Mouse (Mus musculus) midbrain, embryonic 12.5 days (tissue): Measurements from ENCODE around the gene Srp54c. TPM values are rescaled to one million over a fixed set of nuclear protein-coding genes. Genes with fewer than 3 reads are reported as not detected.
"Not testable (repeated sequence)": the region's sequence is repeated elsewhere in the genome, so short reads cannot be mapped to it uniquely, and the experiment has no call there.

Experiments
- ATAC-seq: fragments of 200-750 bp; cut with Nextera tagmentation; 2 replicates; pipeline ENCODE4 v1.8.0; 2017; ENCODE audit warnings: low read depth, moderate TSS enrichment, moderate library complexity; ENCODE audit not compliant: low FRiP score
- H3K27ac ChIP-seq: fragments of 300-500 bp; sonication (generic); replicated peaks from 2 replicates; pipeline ENCODE4 v1.5.1; 2016; ENCODE audit warnings: mild to moderate bottlenecking
- H3K27me3 ChIP-seq: fragments of 300-500 bp; sonication (generic); 2 replicates; pipeline ENCODE4 v1.6.1; 2016; ENCODE audit warnings: mild to moderate bottlenecking
- H3K36me3 ChIP-seq: fragments of 300-500 bp; sonication (generic); 2 replicates; pipeline ENCODE4 v1.6.1; 2016
- H3K4me1 ChIP-seq: fragments of 300-500 bp; sonication (generic); 2 replicates; pipeline ENCODE4 v1.6.1; 2016
- H3K4me2 ChIP-seq: fragments of 300-500 bp; sonication (generic); replicated peaks from 2 replicates; pipeline ENCODE4 v1.6.1; 2016; ENCODE audit warnings: mild to moderate bottlenecking, moderate library complexity
- H3K4me3 ChIP-seq: fragments of 300-500 bp; sonication (generic); 2 replicates; pipeline ENCODE4 v1.5.1; 2016; ENCODE audit warnings: mild to moderate bottlenecking
- H3K9ac ChIP-seq: fragments of 300-500 bp; sonication (generic); replicated peaks from 2 replicates; pipeline ENCODE4 v1.6.1; 2016; ENCODE audit warnings: mild to moderate bottlenecking, moderate library complexity
- H3K9me3 ChIP-seq: fragments of 300-500 bp; sonication (generic); 2 replicates; pipeline ENCODE4 v1.6.1; 2016; ENCODE audit warnings: mild to moderate bottlenecking
- WGBS: fragments of 180-500 bp; shearing (Covaris S2); methylation state at CpG from one replicate; pipeline ENCODE4 v1.1.7; 2016; 5-methylcytosine and 5-hydroxymethylcytosine counted together
- polyA plus RNA-seq: library from polyadenylated mRNA; unstranded; fragments of >200 nt; fragmentation: Nextera tagmentation; extraction: Ambion mirVana; gene quantifications from 2 replicates; pipeline ENCODE4 v1.2.1, GENCODE M21; 2016

The Srp54c gene
- polyA plus RNA-seq, result 69.2 and 77.7 TPM in 2 replicates

DNA sequence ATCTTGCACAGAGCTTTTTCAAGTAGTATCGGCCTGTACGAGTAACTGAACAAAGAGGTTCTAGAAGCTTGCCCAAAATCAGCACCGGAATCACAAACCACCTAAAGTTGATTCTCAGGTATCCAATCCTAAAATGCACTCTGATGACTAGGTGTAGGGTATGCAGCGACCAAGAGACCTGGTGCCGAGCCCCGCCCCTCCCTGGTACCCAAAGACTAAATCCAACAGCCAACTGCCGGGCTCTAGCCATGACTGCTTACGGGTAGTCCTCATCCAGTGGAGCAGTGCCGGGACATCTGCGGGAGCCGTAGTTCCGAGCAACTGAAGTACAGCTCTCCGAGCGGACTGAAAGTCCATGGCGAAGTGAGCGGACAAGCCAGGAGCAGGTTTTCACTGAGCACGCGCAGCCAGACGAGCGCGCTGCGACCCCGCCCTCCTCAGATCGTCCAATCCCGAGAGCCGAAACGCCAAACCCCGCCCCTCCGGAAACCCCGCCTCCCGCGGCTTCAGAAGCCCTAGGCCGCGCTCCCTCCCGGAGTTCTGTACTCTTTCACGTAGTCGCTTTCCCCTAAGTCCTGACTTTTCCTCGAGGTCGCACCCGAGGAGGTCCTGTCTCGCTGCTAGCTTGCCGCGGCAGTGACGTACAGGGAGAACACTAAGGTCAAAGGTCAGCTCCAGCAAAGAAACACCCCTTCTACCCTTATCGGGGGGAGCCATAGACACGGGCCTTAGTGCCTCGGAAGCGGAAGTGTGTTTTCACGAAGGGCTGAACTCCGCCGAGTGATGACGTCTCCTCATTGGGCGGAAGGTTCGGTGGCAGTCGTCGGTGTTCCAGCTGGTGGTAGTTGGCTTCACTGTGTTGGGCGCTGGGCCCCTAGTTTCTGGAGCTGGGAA lies at the start of gene Srp54c:
TSS of gene Srp54c (plus strand) at position 543 of the 894 bp plus-strand sequence.
- ATAC-seq, result peak; percentile 98
- not testable (repeated sequence) for H3K36me3 ChIP-seq, H3K9me3 ChIP-seq, H3K27ac ChIP-seq, H3K27me3 ChIP-seq, H3K4me1 ChIP-seq
- Histone ChIP-seq H3K4me3 (peak within 1 kb of the TSS; percentile 43), H3K4me2 (peak within 1 kb of the TSS; percentile 35; the same call in 1 of the 2 replicates), H3K9ac (0 out of 2 replicates have a peak within 1 kb of the TSS, but pooled peaks have one; percentile 39)
- no CpG with 5 or more reads among the region's 57 CpGs for WGBS

DNA sequence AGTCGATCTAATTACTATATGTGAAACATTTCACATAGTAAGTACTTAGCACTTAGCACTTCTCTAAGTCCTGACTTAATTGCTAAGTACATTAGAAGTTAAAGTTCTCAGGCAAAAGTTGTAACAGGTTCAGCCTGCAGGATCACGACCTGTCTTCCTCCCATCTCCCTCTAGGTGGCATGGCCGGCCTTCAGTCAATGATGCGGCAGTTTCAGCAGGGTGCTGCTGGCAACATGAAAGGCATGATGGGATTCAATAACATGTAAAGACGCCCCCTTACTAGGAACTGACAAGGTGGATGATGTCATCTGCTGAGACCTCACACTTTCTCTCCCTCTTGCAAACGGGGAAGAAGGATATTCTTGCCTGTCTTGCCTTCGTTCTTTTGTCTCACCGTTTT lies 42.3 kb upstream of the Srp54c start:
- H3K9ac ChIP-seq, ATAC-seq, H3K27ac ChIP-seq, H3K4me3 ChIP-seq, H3K27me3 ChIP-seq, H3K4me1 ChIP-seq, H3K4me2 ChIP-seq, H3K36me3 ChIP-seq, H3K9me3 ChIP-seq: not testable (repeated sequence)
- no CpG with 5 or more reads among the region's 8 CpGs for WGBS

DNA sequence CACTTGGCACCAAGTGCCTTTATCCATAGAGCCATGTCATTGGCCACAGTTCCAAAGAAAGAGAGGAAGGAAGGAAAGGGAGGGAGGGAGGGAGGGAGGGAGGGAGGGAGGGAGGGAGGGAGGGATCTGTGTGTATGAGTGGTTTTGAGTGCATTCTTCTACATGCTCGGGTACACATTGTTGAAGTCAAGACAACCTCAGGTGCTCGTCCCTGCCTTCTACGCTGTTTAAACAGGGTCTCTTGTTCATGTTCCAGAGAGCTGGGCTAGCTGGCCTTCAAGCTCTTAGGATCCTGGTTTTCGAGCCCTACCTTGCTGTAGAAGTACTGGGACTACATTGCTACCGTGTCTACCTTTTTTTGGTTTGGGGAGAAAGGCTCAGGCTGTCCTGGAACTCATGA lies 40.8 kb upstream of the Srp54c start:
- H3K4me3 ChIP-seq, H3K27me3 ChIP-seq, H3K4me1 ChIP-seq, H3K4me2 ChIP-seq, H3K9ac ChIP-seq, H3K27ac ChIP-seq, ATAC-seq, H3K36me3 ChIP-seq, H3K9me3 ChIP-seq: not testable (repeated sequence)
- no CpG with 5 or more reads among the region's 5 CpGs for WGBS

DNA sequence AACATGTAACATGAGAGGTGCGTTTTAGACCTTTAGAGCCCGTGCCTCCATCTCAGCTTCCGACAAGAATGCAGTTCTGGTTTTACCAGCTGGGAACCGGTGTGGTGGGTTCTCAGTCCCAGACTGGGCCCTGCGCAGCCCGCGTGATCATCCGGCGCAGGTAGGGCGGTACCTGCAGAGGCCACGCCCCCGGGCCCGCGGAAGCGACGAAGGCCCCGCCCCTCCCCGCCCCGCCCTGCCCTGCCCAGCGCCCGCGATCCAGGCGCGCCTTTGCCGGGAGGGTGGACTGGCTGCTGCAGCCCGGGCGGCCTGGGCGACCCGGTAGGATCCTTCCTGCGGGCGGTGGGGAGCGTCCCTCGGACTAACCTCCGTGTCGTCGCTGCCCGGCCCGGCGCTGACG lies 30.7 kb upstream of the Srp54c start, which contains the start of gene 1700047I17Rik2:
TSS of gene 1700047I17Rik2 (plus strand) at position 287 of the 400 bp plus-strand sequence.
- peak; percentile 96 for ATAC-seq
- not testable (repeated sequence) for H3K27me3 ChIP-seq, H3K9me3 ChIP-seq, H3K9ac ChIP-seq, H3K4me3 ChIP-seq, H3K4me2 ChIP-seq, H3K36me3 ChIP-seq, H3K4me1 ChIP-seq, H3K27ac ChIP-seq
- no CpG with 5 or more reads among the region's 40 CpGs for WGBS

DNA sequence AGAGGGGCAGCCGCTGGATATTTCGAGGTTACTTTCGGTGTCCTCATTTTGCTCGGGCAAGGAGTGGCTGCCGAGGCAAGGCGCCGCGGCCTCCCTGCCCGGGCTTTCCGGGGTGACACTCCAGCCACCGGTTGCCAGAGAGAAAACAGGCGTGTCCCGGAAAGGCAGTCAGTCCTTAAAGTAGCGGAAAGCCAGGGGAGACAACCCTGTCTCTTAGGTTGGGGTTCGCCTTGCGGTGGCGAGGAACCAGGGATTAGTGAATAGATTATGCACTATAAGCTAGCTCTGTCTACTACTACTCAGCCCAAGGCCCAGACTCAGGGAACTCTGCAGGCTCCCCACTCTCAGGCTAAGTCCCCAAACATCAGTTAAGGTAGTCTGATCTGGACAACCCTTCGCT lies 30.2 kb upstream of the Srp54c start:
- H3K9ac ChIP-seq, H3K27me3 ChIP-seq, H3K9me3 ChIP-seq, H3K27ac ChIP-seq, H3K4me2 ChIP-seq, H3K36me3 ChIP-seq, H3K4me3 ChIP-seq, H3K4me1 ChIP-seq: not testable (repeated sequence)
- WGBS, result no CpG with 5 or more reads among the region's 18 CpGs
- peak; percentile 70 for ATAC-seq

DNA sequence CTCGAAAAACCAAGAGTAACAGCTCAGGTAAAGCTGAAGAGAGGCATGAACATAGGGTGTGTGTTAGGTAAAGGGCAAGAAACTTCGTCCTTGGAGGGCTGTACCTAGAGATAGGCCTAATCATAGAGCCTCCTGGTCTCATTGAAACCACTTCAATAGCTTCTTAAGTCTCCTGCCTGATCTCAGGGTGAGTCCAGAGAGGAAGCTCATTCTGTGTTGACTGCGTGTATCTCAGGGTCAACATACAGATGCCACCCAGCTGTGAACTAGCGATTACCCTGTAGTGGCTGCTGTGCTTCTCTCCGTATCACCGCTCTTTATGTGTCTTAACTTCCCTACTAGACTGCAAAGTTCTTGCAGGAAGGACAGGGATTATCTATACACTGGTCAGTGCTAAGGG lies 17.0 kb upstream of the Srp54c start:
- WGBS, result no CpG with 5 or more reads among the region's 6 CpGs
- ATAC-seq, H3K4me3 ChIP-seq, H3K9ac ChIP-seq, H3K36me3 ChIP-seq, H3K9me3 ChIP-seq, H3K27me3 ChIP-seq, H3K4me2 ChIP-seq, H3K4me1 ChIP-seq, H3K27ac ChIP-seq: not testable (repeated sequence)

DNA sequence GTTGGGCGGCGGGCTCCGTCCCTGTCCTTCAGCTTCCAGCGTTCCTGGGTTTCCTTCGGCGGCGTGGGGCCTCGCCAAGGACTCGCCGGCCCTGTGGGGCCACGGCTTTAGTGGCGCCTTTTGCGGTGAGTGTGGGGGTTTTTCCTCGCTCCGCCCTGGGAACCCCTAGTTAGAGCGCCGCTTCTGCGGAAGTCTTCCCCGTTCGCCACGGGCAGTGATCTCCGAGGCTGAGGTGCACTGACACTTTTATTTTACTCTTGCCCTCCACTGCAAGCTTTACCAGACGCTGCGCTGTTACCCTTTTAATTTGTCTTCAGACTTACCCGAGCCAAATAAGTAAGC lies 523 bp downstream of the Srp54c start:
- H3K4me2 ChIP-seq, result peak overlapping the region; percentile 35; the same call in 1 of the 2 replicates
- not testable (repeated sequence) for ATAC-seq, H3K4me1 ChIP-seq, H3K36me3 ChIP-seq, H3K27me3 ChIP-seq, H3K9me3 ChIP-seq, H3K27ac ChIP-seq
- 0 out of 2 replicates have a peak overlapping the region, but pooled peaks have one; percentile 39 for H3K9ac ChIP-seq
- peak overlapping the region; percentile 43 for H3K4me3 ChIP-seq
- under 1% methylated on average over 12 of the region's 25 CpGs for WGBS

DNA sequence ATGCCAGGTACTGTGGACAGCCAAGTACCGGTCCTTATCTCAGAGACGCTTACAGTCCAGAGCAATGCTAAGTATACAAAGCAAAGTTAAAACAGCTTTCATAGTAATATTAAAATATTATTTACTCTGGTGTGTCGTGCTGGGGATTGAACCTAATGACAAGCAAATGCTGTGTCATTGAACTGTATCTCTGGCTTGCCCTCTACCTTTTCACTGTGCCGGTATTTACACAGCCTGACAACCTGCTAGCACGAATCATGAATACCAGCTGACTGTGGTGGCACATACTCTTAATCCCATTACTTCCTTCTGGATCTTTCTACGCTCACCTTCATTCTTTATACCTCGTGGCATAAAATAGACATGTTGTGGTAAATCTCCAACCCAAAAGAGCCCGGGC lies 12.3 kb downstream of the Srp54c start:
- H3K4me1 ChIP-seq, H3K4me3 ChIP-seq, H3K36me3 ChIP-seq, H3K27me3 ChIP-seq, ATAC-seq, H3K9me3 ChIP-seq, H3K9ac ChIP-seq, H3K4me2 ChIP-seq, H3K27ac ChIP-seq: not testable (repeated sequence)
- no CpG with 5 or more reads among the region's 8 CpGs for WGBS

DNA sequence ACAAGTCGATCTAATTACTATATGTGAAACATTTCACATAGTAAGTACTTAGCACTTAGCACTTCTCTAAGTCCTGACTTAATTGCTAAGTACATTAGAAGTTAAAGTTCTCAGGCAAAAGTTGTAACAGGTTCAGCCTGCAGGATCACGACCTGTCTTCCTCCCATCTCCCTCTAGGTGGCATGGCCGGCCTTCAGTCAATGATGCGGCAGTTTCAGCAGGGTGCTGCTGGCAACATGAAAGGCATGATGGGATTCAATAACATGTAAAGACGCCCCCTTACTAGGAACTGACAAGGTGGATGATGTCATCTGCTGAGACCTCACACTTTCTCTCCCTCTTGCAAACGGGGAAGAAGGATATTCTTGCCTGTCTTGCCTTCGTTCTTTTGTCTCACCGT lies 32.0 kb downstream of the Srp54c start:
- H3K27me3 ChIP-seq, H3K4me2 ChIP-seq, H3K4me1 ChIP-seq, H3K9me3 ChIP-seq, H3K27ac ChIP-seq, H3K9ac ChIP-seq, ATAC-seq, H3K4me3 ChIP-seq: not testable (repeated sequence)
- H3K36me3 ChIP-seq, result peaks cover 17% of the 10 kb centered on the region
- no CpG with 5 or more reads among the region's 8 CpGs for WGBS

DNA sequence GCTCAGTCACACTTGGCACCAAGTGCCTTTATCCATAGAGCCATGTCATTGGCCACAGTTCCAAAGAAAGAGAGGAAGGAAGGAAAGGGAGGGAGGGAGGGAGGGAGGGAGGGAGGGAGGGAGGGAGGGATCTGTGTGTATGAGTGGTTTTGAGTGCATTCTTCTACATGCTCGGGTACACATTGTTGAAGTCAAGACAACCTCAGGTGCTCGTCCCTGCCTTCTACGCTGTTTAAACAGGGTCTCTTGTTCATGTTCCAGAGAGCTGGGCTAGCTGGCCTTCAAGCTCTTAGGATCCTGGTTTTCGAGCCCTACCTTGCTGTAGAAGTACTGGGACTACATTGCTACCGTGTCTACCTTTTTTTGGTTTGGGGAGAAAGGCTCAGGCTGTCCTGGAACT lies 33.4 kb downstream of the Srp54c start:
- not testable (repeated sequence) for H3K9me3 ChIP-seq, H3K27ac ChIP-seq, H3K4me3 ChIP-seq, H3K4me2 ChIP-seq, H3K9ac ChIP-seq, H3K4me1 ChIP-seq, ATAC-seq, H3K27me3 ChIP-seq, H3K36me3 ChIP-seq
- no CpG with 5 or more reads among the region's 5 CpGs for WGBS

DNA sequence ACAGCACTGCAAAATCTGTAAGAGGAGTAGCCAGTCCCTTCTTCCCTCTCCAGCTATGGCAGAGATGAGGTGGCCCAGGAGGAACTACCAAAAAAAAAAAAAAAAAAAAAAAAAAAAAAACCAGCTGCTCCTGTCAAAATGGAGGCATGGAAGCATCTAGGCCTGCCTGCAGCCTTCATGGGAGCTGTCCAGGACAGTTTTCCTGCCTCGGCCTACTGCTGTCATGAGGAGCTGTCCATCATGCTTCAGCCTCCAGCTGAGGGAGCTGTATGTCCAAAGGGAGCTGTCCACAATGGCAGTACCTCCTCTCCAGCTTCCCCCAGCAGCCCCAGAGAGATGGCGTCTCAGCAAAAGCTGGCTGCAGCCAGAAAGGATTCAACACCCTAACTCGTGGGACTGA lies 42.3 kb downstream of the Srp54c start:
- Histone ChIP-seq H3K4me1 (no peaks in the 10 kb centered on the region), H3K4me3 (no peak overlapping the region), H3K9ac (no peak overlapping the region), H3K36me3 (no peaks in the 10 kb centered on the region), H3K27ac (no peak overlapping the region), H3K4me2 (no peak overlapping the region), H3K27me3 (no peaks in the 10 kb centered on the region), H3K9me3 (no peaks in the 10 kb centered on the region)
- WGBS, result 86% methylated on average over 3 of the region's 3 CpGs
- no peak for ATAC-seq

DNA sequence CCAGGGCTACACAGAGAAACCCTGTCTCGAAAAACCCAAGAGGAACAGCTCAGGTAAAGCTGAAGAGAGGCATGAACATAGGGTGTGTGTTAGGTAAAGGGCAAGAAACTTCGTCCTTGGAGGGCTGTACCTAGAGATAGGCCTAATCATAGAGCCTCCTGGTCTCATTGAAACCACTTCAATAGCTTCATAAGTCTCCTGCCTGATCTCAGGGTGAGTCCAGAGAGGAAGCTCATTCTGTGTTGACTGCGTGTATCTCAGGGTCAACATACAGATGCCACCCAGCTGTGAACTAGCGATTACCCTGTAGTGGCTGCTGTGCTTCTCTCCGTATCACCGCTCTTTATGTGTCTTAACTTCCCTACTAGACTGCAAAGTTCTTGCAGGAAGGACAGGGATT lies 47.6 kb downstream of the Srp54c start:
- not testable (repeated sequence) for H3K36me3 ChIP-seq, ATAC-seq, H3K4me3 ChIP-seq, H3K4me2 ChIP-seq, H3K27me3 ChIP-seq, H3K4me1 ChIP-seq, H3K9me3 ChIP-seq, H3K9ac ChIP-seq, H3K27ac ChIP-seq
- 94% methylated on average over 4 of the region's 6 CpGs for WGBS

DNA sequence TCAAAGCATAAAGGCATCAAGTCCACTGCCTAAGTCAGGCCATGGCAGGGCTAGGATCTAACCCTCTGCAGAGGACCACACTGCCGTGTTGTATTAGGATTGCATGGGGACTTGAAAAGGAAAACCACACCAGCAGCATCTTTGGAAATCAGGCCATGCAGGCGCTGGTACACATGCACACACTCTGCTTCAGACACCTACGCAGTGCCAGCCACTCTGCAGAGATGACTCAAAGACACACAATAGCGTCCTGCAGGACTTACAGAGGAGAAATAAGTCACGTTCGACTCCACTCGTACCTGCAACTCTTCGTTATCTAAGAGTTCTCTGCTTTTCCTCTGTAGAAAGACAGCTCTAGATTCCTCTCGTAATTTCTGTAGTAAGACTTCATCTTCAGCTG lies 68.1 kb downstream of the Srp54c start:
- WGBS, result 93% methylated on average over 9 of the region's 9 CpGs

More for the DNA sequence above, 68.1 kb downstream of the Srp54c start:
- Histone ChIP-seq H3K4me1 (peaks cover 21% of the 10 kb centered on the region), H3K9me3 (no peaks in the 10 kb centered on the region), H3K4me3 (no peak overlapping the region), H3K27me3 (no peaks in the 10 kb centered on the region), H3K9ac (no peak overlapping the region), H3K27ac (no peak overlapping the region), H3K4me2 (no peak overlapping the region), H3K36me3 (peaks cover 50% of the 10 kb centered on the region)
- ATAC-seq, result no peak
